Mouse (Mus musculus) telencephalon, adult 2 months (tissue): ENCODE data around the gene BC035044.
"Not testable (repeated sequence)": the region's sequence is repeated elsewhere in the genome, so short reads cannot be mapped to it uniquely, and the experiment has no call there.

Experiments
- DNase-seq: peaks from one replicate; pipeline ENCODE4 v3.0.0-alpha.2; 2011; ENCODE audit warnings: low read depth, low spot score

The BC035044 gene

DNA sequence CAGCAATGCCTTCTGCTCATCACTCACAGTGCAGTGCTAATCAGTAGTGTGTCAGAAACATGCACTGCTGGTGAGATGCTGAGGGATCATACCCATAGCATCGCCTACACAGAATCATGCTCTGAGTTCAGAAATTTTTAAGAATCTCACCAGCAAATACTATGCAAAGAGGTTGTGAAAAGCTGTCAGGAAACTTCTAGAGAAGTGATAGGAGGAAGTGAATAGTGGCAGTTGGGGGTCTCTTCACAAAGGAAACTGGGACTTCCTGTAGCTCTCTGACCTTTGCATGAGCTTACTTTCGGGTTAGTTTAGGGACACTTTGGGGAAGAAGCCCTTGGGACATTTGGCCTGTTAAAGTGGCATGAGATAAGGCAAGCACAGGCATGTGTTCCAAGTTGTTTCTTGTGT is at the start of gene BC035044:
Gene BC035044 (minus strand): TSS at position 179 of the 408 bp plus-strand sequence.
- peak; percentile 5 for DNase-seq

- not testable (repeated sequence) for DNase-seq
Observed at GRCm38 (mm10) chr6:128935889-128936665, 45.2 kb upstream of the BC035044 start.

- DNase-seq: not testable (repeated sequence)
Observed at GRCm38 (mm10) chr6:128934081-128934480, 43.2 kb upstream of the BC035044 start, which contains the start of gene Clec2g. Gene Clec2g, plus strand, starts transcription at chr6:128934381.

- no peak for DNase-seq
Observed at GRCm38 (mm10) chr6:128933050-128933449, 42.1 kb upstream of the BC035044 start.

DNA sequence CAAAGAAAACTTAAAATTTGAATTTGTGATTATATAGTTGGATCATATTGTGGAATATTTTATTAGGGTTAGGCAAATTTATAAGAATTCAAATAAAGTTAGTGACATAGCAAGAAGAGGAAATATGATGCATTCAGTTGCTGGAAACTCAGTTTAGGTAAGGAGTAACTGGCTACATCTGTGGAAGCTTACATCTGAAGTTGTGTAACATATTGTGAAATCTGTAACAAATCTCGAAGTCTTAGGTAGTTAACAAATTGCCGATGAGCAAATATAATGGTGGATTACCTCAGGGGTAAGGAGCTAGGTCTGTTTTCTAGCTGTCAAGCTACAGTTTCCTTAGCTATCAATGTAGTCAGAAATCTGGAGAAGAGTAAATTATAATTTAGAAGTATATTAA is 26.4 kb upstream of the BC035044 start:
- DNase-seq: no peak

GRCm38 (mm10) chr6:128913598-128914254 is 22.8 kb upstream of the BC035044 start:
- DNase-seq: no peak

DNA sequence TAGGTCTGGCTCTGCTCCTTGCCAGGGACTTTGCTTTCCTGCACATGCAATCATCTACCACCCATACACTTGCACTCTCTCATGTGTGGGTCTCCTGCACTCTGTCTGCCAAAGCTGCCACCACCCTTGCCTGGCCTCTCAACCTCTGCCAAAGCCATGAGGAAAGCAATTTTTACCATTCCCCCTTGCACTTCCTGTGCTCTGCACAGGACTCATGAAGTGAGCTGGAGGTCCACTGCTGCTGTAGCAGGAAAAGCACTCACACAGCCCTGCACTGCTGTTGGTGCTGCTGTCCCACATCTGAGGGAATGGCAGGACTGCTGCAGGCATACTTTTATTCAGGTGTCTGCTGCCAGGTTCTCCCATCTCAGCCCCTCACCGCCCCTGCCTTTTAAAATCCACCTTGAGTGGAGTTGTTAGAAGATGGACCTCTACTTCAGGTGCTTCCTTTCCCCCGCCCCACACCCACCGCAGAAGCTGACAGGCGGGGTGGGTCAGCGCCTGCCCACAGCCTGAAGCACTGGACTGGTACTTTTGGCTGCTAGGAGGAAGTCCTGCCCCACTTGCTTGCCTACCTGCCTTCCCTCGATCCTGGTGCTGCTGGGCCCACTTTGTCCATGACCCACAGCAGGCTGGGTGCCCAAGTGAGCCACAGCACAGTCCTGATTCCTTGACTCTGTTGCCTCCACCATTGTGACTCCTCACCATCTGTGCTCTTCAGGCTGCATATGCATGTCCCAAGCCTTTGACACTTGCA is 10.0 kb upstream of the BC035044 start:
- DNase-seq: not testable (repeated sequence)

GRCm38 (mm10) chr6:128900044-128900443 is 9.1 kb upstream of the BC035044 start:
- no peak for DNase-seq

DNA sequence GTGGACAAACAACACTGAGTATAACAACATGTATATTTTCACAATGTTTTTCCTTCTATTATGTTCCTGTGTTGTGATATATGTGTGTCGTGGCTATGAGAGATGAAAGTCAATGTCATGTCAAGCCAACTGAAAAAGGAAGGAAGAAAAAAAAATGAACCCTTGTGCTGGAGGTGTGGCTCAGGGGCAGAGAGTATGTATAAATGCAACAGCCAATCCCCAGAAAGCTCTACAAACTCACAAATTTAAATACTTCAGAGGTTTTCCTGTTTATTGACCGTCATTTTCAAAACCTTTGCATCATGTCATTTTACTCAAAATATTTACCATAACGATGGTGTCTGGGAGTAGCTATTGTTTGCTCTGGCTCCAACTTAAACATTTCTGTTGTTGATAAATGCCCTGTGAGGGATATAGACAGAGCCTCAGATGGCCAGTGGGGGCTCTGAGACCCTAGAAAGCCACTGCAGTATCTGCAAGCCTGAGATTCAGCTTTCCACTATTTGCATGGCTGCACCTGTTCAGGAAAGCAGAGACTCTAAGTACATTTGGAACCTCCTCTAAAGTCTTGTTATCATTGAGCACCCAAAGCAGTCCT is 4.6 kb upstream of the BC035044 start:
- DNase-seq: no peak

DNA sequence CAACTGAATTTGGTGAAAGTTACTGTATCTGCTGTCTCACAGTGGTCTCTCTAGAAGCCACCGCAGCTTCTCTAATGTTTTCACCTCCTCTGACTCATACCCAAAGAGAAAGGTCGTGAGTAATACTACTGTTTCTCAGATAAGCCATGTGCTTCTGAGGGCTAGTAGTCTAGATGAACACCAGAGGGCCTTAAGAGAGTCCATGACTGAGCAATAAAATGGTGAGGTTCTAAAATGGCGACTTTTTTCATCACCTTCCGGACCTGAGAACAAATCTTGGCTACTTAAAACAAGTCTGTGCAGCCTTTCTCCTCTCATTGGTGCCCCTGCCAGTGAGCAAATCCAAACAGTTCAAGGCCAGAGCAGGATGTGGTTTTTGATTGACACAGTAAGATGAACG is 2.1 kb downstream of the BC035044 start:
- DNase-seq: no peak

DNA sequence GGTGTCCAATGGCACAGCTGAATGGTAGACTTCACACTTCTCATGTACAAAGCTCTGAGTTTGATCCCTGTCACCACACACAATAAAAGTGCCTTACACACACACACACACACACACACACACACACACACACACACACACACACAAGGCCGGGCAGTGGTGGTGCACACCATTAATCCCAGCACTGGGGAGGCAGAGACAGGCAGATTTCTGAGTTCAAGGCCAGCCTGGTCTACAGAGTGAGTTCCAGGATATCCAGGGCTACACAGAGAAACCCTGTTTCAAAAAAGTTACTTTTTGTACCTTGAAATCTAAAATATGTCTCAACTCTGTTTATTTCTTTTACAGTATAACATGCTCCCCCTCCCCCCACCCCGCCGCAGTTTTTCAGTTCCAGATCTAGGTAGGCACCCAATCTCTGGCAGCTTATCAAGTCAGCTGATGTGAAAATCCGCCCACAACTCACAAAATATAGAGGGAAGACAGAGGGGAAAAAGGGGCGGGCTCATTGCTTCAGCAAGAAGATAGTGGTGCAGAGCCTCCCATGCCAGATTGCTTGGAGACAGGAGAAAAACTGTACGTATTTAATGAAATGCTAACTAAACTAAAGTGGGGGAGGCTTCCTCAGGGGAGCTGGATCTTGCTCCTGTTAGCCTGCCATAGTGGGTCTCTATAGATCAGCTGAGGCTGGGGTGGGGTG is 3.7 kb downstream of the BC035044 start, which contains the start of gene Clec2i:
Gene Clec2i (plus strand): TSS at position 498 of the 700 bp plus-strand sequence.
- DNase-seq: not testable (repeated sequence)

DNA sequence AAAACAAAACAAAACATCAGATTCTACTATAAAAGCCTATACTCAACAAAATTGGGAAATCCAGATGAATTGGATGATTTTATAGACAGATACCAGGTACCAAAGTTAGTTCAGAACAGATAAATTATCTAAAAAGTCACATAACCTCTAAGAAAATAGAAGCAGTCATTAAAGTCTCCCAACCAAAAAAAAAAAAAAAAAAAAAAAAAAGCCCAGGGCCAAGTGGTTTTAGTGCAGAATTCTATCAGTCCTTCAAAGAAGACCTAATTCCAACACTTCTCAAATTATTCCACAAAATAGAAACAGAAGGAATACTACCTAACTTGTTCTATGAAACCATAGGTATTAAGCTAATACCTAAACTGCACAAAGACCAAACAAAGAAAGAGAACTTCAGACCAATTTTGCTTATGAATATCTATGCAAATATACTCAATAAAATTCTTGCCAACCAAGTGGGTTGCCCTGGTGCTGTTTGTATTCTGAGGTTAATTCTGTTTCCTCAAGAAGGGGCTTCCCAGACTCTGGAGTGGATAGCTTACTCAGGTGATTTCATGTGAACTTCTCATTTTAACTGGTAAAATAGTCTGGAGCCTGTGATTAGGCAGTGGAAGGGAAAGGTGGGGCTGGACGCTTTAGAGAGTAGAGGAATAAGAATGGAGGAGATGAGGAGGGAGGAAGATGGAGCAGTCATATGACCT is 18.9 kb downstream of the BC035044 start:
- DNase-seq: no peak

DNA sequence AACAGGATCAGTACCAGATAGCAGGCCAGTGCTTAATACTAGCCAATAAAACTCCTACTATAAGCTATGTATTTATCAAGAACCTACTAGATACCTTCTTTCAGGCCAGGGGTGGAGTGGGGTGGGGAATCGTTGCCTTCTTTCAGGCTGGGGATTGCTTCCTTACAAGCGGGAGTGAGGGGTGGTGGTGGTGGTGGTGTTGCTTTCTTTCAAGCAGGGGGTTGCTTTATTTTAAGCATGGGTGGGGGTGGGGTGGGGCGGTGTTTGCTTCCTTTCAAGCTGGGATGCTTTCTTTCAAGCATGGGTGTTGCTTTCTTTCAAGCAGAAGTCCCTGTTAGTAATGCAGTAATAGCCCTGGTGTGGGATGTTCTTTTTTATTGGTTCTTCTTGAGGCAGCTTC is 22.1 kb downstream of the BC035044 start:
- DNase-seq: no peak

- DNase-seq: no peak
Observed at GRCm38 (mm10) chr6:128857976-128858375, 33.0 kb downstream of the BC035044 start.

- DNase-seq: no peak
Observed at GRCm38 (mm10) chr6:128856250-128856649, 34.7 kb downstream of the BC035044 start.

DNA sequence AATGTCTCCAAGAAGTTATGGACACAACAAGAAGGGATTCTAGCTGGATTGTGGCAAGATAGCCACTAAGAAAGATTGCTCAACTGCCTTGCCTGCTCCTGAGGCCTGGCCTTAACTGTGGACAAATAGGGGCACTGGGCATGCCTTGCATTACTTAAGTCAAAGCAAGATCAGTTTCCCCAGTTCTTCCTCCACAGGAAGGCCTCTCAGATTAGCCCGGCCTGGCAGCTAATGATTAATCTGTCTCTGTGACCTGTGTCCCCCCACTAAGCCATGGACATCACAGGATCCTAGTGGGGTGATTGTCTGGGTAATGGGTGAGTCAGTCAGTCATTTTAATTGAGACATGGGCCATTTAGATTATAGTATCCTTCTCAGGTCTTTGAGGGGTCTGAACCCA is 35.4 kb downstream of the BC035044 start:
- no peak for DNase-seq

DNA sequence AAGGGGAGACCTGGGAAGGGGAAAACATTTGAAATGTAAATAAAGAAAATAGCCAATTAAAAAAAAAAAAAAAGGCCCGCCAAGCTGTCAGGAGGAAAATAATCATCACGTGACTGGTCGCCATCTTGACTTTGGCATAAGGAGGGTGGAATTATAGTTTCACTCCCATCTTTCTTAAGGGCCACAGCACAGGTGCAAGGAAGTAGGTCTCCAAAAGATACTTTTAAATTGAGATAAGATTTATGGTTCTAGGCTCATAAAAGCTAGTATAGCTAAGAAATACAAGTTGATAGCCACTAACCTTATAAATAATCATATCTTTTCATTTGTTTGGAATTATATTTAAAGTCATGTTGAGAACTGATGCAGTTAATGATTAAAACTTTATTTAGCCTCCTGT is 36.0 kb downstream of the BC035044 start:
- no peak for DNase-seq

- no peak for DNase-seq
Observed at GRCm38 (mm10) chr6:128854024-128854820, 36.7 kb downstream of the BC035044 start.

- no peak for DNase-seq
Observed at GRCm38 (mm10) chr6:128852766-128853165, 38.2 kb downstream of the BC035044 start.

GRCm38 (mm10) chr6:128851151-128851550 is 39.8 kb downstream of the BC035044 start:
- DNase-seq: no peak
